Mouse (Mus musculus) limb, embryonic 13.5 days (tissue): Measurements from ENCODE around the gene Rrm2. TPM values are rescaled to one million over a fixed set of nuclear protein-coding genes. Genes with fewer than 3 reads are reported as not detected.
"Not testable (repeated sequence)": the region's sequence is repeated elsewhere in the genome, so short reads cannot be mapped to it uniquely, and the experiment has no call there.

Experiments
- ATAC-seq: fragments of 200-750 bp; cut with Nextera tagmentation; 2 replicates; pipeline ENCODE4 v1.8.0; 2017; ENCODE audit warnings: low read depth, moderate number of reproducible peaks, moderate TSS enrichment; ENCODE audit not compliant: low FRiP score
- H3K27ac ChIP-seq: fragments of 300-500 bp; sonication (generic); 2 replicates; pipeline ENCODE4 v1.5.1; 2015; ENCODE audit warnings: inconsistent platforms, mild to moderate bottlenecking, moderate library complexity
- H3K27me3 ChIP-seq: fragments of 300-500 bp; sonication (generic); 2 replicates; pipeline ENCODE4 v1.6.1; 2015; ENCODE audit warnings: mild to moderate bottlenecking, inconsistent platforms
- H3K36me3 ChIP-seq: fragments of 300-500 bp; sonication (generic); 2 replicates; pipeline ENCODE4 v1.6.1; 2015; ENCODE audit warnings: inconsistent platforms, mild to moderate bottlenecking, moderate library complexity
- H3K4me1 ChIP-seq: fragments of 300-500 bp; sonication (generic); 2 replicates; pipeline ENCODE4 v1.6.1; 2015; ENCODE audit warnings: inconsistent platforms
- H3K4me2 ChIP-seq: fragments of 300-500 bp; sonication (generic); replicated peaks from 2 replicates; pipeline ENCODE4 v1.6.1; 2015; ENCODE audit warnings: inconsistent platforms, mild to moderate bottlenecking, moderate library complexity
- H3K4me3 ChIP-seq: fragments of 300-500 bp; sonication (generic); 2 replicates; pipeline ENCODE4 v1.5.1; 2015; ENCODE audit warnings: moderate library complexity, mild to moderate bottlenecking, inconsistent platforms
- H3K9ac ChIP-seq: fragments of 300-500 bp; sonication (generic); 2 replicates; pipeline ENCODE4 v1.6.1; 2015; ENCODE audit warnings: mild to moderate bottlenecking, inconsistent platforms
- H3K9me3 ChIP-seq: fragments of 300-500 bp; sonication (generic); 2 replicates; pipeline ENCODE4 v1.6.1; 2016; ENCODE audit warnings: inconsistent platforms
- WGBS: fragments of 180-500 bp; shearing (Covaris S2); methylation state at CpG from one replicate; pipeline ENCODE4 v1.1.7; 2015; 5-methylcytosine and 5-hydroxymethylcytosine counted together
- polyA plus RNA-seq: library from polyadenylated mRNA; unstranded; fragments of >200 nt; fragmentation: Nextera tagmentation; extraction: Ambion mirVana; gene quantifications from 2 replicates; pipeline ENCODE4 v1.2.1, GENCODE M21; 2015

The Rrm2 gene
- polyA plus RNA-seq, 1 experiment from 2014 or later = 235 TPM

GRCm38 (mm10) chr12:24686696-24687346 lies 21.2 kb upstream of the Rrm2 start:
- no peak overlapping the region for H3K4me3 ChIP-seq
- H3K4me2 ChIP-seq = no peak overlapping the region
- no peaks in the 10 kb centered on the region for H3K9me3 ChIP-seq
- 74% methylated on average over 11 of the region's 11 CpGs for WGBS
- H3K9ac ChIP-seq = no peak overlapping the region
- peaks cover 27% of the 10 kb centered on the region for H3K27me3 ChIP-seq
- no peak for ATAC-seq
- H3K4me1 ChIP-seq = peaks cover 9% of the 10 kb centered on the region
- no peak overlapping the region for H3K27ac ChIP-seq
- H3K36me3 ChIP-seq = no peaks in the 10 kb centered on the region

DNA sequence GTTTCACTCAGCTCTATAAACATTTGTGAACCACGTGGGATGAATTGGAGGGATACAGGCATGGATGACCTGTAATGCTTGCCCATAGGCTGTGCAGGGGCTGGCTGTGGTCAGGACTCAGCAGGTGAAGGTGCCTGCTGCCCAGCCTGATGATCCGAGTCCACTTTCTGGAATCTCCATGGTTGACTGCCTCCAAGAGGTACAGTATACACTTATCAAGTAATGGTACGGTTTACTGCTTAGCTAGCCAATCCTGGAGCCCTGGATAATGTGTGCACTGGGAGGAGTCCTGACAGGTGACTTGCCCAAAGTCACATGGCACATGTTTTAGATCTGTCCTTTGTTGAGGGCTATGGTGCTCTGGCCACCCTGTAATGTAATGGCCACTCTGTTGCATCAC lies 17.7 kb upstream of the Rrm2 start:
- ATAC-seq = no peak
- WGBS = 82% methylated on average over 3 of the region's 3 CpGs
- H3K36me3 ChIP-seq = no peaks in the 10 kb centered on the region
- no peak overlapping the region for H3K9ac ChIP-seq
- no peak overlapping the region for H3K27ac ChIP-seq
- H3K4me1 ChIP-seq = no peaks in the 10 kb centered on the region
- H3K4me2 ChIP-seq = no peak overlapping the region
- H3K27me3 ChIP-seq = 0 out of 2 replicates have a peak, but pooled peaks cover 1% of the 10 kb centered on the region
- no peak overlapping the region for H3K4me3 ChIP-seq
- H3K9me3 ChIP-seq = no peaks in the 10 kb centered on the region

DNA sequence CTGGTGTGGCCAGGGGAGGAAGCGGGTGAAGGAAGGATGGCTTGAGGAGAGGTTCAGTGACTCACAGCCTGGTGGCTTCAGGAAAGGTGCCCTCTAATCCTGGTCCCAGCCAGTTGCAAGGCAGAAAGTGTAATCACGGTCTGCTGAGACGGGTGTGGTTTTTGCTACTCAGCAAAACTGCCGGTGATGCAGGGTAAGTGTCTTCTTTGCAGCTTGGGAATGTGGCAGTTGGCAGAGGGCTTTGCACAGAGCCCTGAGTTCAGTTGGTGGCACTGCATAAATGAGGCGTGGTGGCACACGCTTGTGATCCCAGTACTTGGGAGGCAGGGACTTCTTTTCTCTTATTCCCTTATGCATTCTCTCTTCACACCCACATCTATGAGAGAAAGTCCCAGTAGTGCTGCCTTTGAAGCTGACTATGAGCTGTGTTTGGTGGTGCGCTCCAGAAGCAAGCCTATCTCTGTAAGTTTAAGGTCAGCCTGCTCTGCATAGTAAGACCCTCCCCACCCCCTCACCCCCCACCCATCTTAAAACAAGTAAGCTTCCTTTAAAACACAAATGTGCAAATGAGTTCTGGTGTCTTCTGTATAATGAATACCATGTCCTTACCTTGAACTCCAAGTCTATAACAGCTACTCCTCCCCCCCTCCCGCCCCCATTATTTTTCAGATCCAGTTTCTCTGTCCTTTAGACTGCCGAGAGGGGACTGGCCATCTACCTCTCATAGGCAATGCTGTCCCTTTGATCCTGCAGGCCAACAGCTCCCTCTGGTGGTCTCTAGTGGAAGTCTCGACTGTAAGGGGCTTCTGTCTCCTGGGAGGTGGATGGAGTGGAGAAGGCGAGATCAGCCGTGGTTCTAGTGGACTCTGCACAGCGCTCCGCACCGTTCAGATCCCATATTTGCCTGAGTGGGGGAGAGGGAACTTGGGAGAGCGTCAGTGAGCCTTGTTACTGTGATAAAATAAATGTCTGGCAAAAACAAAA lies 11.2 kb upstream of the Rrm2 start:
- no peaks in the 10 kb centered on the region for H3K36me3 ChIP-seq
- WGBS = 40% methylated on average over 16 of the region's 16 CpGs
- no peak overlapping the region for H3K4me3 ChIP-seq
- H3K9me3 ChIP-seq = no peaks in the 10 kb centered on the region
- H3K4me1 ChIP-seq = no peaks in the 10 kb centered on the region
- peak; percentile 78 for ATAC-seq
- H3K4me2 ChIP-seq = 0 out of 2 replicates have a peak overlapping the region, but pooled peaks have one; percentile 32
- no peak overlapping the region for H3K27ac ChIP-seq
- H3K9ac ChIP-seq = no peak overlapping the region
- 0 out of 2 replicates have a peak, but pooled peaks cover 4% of the 10 kb centered on the region for H3K27me3 ChIP-seq

DNA sequence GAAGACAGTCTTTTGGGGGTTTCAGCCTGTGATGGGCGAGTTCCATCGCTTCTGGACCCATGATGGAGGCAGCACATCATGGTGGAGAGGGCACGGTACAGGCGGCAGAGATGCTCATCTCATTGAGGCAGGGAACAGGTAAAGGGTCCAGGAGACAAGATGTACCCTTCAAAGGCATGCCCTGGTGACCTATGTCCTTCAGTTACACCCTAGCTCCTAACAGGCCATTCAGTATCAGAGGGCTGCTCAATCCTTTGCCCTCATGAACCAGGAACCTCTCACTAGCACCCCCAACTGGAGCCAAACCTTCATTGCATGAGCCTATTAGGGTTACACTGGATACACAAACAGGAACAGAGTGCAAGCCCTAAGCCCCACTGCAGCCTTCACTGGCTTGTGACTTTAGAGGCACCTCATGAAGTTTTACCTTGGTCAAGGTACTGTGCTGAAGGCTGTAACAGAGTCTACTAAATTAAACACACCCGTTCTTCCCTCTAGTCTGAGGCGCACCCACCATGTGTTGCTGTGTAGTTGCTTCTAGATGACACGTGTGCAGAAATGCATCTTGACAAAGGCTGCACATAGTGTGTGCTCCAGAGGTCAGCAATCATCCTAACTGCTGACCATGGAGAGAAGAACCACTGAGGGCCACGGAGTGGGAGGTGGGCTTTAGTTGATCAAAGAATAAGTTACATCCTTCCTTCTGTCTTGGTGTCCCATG lies 10.4 kb upstream of the Rrm2 start:
- ATAC-seq = 0 out of 2 replicates have a peak, but pooled peaks have one; percentile 32
- 0 out of 2 replicates have a peak overlapping the region, but pooled peaks have one; percentile 32 for H3K4me2 ChIP-seq
- H3K4me3 ChIP-seq = no peak overlapping the region
- 61% methylated on average over 8 of the region's 8 CpGs for whole genome bisulfite sequencing
- H3K27ac ChIP-seq = no peak overlapping the region
- no peaks in the 10 kb centered on the region for H3K9me3 ChIP-seq
- H3K4me1 ChIP-seq = no peaks in the 10 kb centered on the region
- H3K36me3 ChIP-seq = no peaks in the 10 kb centered on the region
- 0 out of 2 replicates have a peak, but pooled peaks cover 4% of the 10 kb centered on the region for H3K27me3 ChIP-seq
- no peak overlapping the region for H3K9ac ChIP-seq

GRCm38 (mm10) chr12:24698514-24698913 lies 9.5 kb upstream of the Rrm2 start:
- H3K9me3 ChIP-seq = no peaks in the 10 kb centered on the region
- H3K4me1 ChIP-seq = no peaks in the 10 kb centered on the region
- H3K4me2 ChIP-seq = no peak overlapping the region
- no peak for ATAC-seq
- H3K27me3 ChIP-seq = 0 out of 2 replicates have a peak, but pooled peaks cover 4% of the 10 kb centered on the region
- 71% methylated on average over 3 of the region's 3 CpGs for WGBS
- no peak overlapping the region for H3K4me3 ChIP-seq
- no peak overlapping the region for H3K9ac ChIP-seq
- H3K27ac ChIP-seq = no peak overlapping the region
- H3K36me3 ChIP-seq = no peaks in the 10 kb centered on the region

- no peak overlapping the region for H3K4me3 ChIP-seq
- H3K9ac ChIP-seq = no peak overlapping the region
- H3K27ac ChIP-seq = no peak overlapping the region
- 67% methylated on average over 10 of the region's 10 CpGs for WGBS
- no peak for ATAC-seq
- no peak overlapping the region for H3K4me2 ChIP-seq
- no peaks in the 10 kb centered on the region for H3K9me3 ChIP-seq
- H3K4me1 ChIP-seq = no peaks in the 10 kb centered on the region
- H3K27me3 ChIP-seq = 0 out of 2 replicates have a peak, but pooled peaks cover 4% of the 10 kb centered on the region
- H3K36me3 ChIP-seq = no peaks in the 10 kb centered on the region
Observed at GRCm38 (mm10) chr12:24699578-24699977, 8.5 kb upstream of the Rrm2 start.

- ATAC-seq, H3K9me3 ChIP-seq: not testable (repeated sequence)
- WGBS = 89% methylated on average over 9 of the region's 9 CpGs
Observed at GRCm38 (mm10) chr12:24701621-24702020, 6.4 kb upstream of the Rrm2 start.

DNA sequence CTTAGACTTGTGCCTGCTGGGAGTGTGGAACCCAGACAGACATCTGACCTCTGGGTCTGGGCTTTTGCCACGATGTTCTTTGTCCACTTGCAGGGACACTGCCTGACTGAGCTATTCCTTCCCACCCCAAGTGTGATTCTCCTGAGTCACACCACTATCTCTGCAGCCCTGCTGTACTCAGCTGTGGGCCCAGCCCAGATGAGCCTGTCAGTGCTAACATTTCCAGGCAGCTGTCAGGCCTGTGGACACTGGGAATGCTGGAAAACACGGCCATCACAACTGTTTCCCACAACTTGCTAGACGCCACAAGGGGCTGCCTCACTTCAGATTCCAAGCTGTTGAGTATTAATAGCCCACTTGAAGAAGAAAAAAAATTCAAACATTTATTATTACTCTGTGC lies 5.0 kb upstream of the Rrm2 start:
- H3K4me3 ChIP-seq = no peak overlapping the region
- no peaks in the 10 kb centered on the region for H3K9me3 ChIP-seq
- H3K36me3 ChIP-seq = no peaks in the 10 kb centered on the region
- H3K4me2 ChIP-seq = no peak overlapping the region
- no peak overlapping the region for H3K9ac ChIP-seq
- no peaks in the 10 kb centered on the region for H3K27me3 ChIP-seq
- no peak for ATAC-seq
- H3K27ac ChIP-seq = 0 out of 2 replicates have a peak overlapping the region, but pooled peaks have one; percentile 33
- H3K4me1 ChIP-seq = peaks cover 19% of the 10 kb centered on the region
- 77% methylated on average over 3 of the region's 3 CpGs for WGBS

More at GRCm38 (mm10) chr12:24701621-24702020, 6.4 kb upstream of the Rrm2 start:
- H3K36me3 ChIP-seq, H3K4me1 ChIP-seq, H3K27me3 ChIP-seq, H3K27ac ChIP-seq, H3K4me2 ChIP-seq, H3K9ac ChIP-seq, H3K4me3 ChIP-seq: not testable (repeated sequence)

- 70% methylated on average over 15 of the region's 15 CpGs for WGBS
- no peak overlapping the region for H3K9ac ChIP-seq
- no peak overlapping the region for H3K4me3 ChIP-seq
- H3K27ac ChIP-seq = no peak overlapping the region
- peaks cover 37% of the 10 kb centered on the region for H3K4me1 ChIP-seq
- ATAC-seq = no peak
- no peaks in the 10 kb centered on the region for H3K27me3 ChIP-seq
- H3K9me3 ChIP-seq = no peaks in the 10 kb centered on the region
- H3K4me2 ChIP-seq = peak overlapping the region; percentile 89
- peaks cover 4% of the 10 kb centered on the region for H3K36me3 ChIP-seq
Observed at GRCm38 (mm10) chr12:24705502-24706263, 2.4 kb upstream of the Rrm2 start.

DNA sequence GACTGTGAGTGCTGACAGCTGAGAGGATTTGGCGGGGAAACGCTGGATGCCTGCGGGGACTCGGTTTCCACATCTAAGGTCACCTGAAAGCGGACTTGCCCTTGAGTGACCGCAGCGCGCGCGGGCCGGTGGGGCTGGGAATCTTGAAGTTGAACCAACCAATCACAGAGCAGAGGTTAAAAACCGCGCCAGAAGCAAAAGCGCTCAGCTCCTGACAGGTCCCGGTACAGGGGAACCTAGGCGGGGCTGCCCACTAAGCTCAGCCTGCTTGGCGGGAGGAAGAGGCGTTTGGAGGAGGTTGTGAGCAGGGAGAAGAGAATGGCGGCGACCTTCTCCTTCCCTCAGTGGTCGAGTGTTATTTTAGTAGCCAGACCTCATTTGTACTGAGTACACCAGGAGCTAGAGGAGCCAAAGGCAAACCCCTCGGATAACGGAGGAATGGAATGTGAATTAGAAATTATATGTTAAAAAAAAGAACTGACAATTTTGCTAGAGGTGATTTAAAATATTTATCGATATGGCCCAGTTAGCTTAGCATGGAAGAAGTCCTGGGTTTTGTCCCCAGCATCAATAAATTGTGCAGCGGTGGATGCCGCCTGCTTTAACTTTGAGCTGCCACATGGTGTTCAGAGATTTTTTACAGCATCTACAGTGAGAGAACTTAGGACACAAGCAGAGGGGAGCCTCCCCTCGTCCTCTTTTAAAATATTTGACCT lies 1.1 kb upstream of the Rrm2 start:
- no peak for ATAC-seq
- Histone ChIP-seq H3K4me2 (peak overlapping the region; percentile 89), H3K27ac (peak overlapping the region; percentile 22; the same call in 1 of the 2 replicates), H3K9me3 (no peaks in the 10 kb centered on the region), H3K9ac (peak overlapping the region; percentile 67), H3K36me3 (peaks cover 16% of the 10 kb centered on the region), H3K4me3 (peak overlapping the region; percentile 91), H3K4me1 (peaks cover 48% of the 10 kb centered on the region), H3K27me3 (no peaks in the 10 kb centered on the region)
- WGBS = under 1% methylated on average over 27 of the region's 27 CpGs

DNA sequence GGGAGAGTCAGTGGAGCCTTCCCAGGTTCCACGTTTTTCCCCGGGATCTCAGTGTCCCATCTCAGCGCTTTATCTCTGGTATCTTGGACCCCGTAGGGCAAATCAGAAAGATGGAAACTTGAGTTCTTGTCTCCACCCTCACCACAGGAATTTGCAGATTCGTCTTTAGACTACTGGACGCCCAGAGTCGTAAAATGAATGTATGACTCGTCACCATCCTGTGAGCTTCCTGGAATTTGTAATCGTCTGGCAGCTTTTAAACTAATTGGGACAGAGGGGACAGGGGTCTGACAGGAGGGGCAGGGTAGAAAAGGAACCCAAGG lies 600 bp upstream of the Rrm2 start:
- peak overlapping the region; percentile 89 for H3K4me2 ChIP-seq
- ATAC-seq = no peak
- H3K4me1 ChIP-seq = peaks cover 52% of the 10 kb centered on the region
- H3K9ac ChIP-seq = peak overlapping the region; percentile 67
- H3K36me3 ChIP-seq = peaks cover 21% of the 10 kb centered on the region
- H3K4me3 ChIP-seq = peak overlapping the region; percentile 91
- no peaks in the 10 kb centered on the region for H3K27me3 ChIP-seq
- WGBS = under 1% methylated on average over 9 of the region's 9 CpGs
- H3K9me3 ChIP-seq = no peaks in the 10 kb centered on the region
- no peak overlapping the region for H3K27ac ChIP-seq
